Mouse (Mus musculus) gastrocnemius, adult 8-10 months (tissue): ENCODE measurements around the gene Palm. TPM values are rescaled to one million over a fixed set of nuclear protein-coding genes. Genes with fewer than 3 reads are reported as not detected.

Experiments
- microRNA-seq: library from miRNA; unstranded; fragments of <30 nt; microRNA quantifications from one replicate; pipeline ENCODE4 v1.2.0, GENCODE M21; 2022
- total RNA-seq, 4 experiments: library from RNA; stranded (reverse); gene quantifications; 2 replicates each; pipeline ENCODE4 v1.2.4; 2022

Palm gene
- total RNA-seq, 4 experiments from 2014 or later: 6.8 to 12.3 (median 11.2) TPM

Small RNA genes within 50 kb of the gene (microRNA-seq; reads per million reads assigned to microRNA genes)
- gene Mir6910: not detected

Other genes starting within 250 kb of the Palm start
- 10 to 100 TPM; 20.1 to 23.4 (median 21.2) TPM for gene Mier2, start 238.4 kb upstream of the Palm start, total RNA-seq
- not detected for gene Theg, start 206.2 kb upstream of the Palm start, total RNA-seq
- 1 to 10 TPM in 1 of 4 experiments, under 1 TPM in 3; 0.22 to 1.1 (median 0.68) TPM for gene C2cd4c, start 179.5 kb upstream of the Palm start, total RNA-seq
- gene Shc2, start 155.7 kb upstream of the Palm start, total RNA-seq: 10 to 100 TPM in 2 of 4 experiments, 1 to 10 TPM in 2; 5.4 to 13.0 (median 8.7) TPM
- 100 to 1,000 TPM in 1 of 4 experiments, 10 to 100 TPM in 3; 32.0 to 113 (median 56.6) TPM for gene Odf3l2, start 147.8 kb upstream of the Palm start, total RNA-seq
- gene Madcam1, start 129.0 kb upstream of the Palm start, total RNA-seq: not detected
- gene Tpgs1, start 124.2 kb upstream of the Palm start, total RNA-seq: 10 to 100 TPM; 17.6 to 21.1 (median 20.1) TPM
- 100 to 1,000 TPM; 381 to 451 (median 390) TPM for gene Cdc34, start 111.4 kb upstream of the Palm start, total RNA-seq
- 10 to 100 TPM in 3 of 4 experiments, 1 to 10 TPM in 1; 9.9 to 15.9 (median 10.2) TPM for gene Gzmm, start 104.6 kb upstream of the Palm start, total RNA-seq
- 100 to 1,000 TPM; 524 to 920 (median 651) TPM for gene Bsg, start 89.1 kb upstream of the Palm start, total RNA-seq
- gene Hcn2, start 76.9 kb upstream of the Palm start, total RNA-seq: under 1 TPM; 0.39 to 0.86 (median 0.73) TPM
- 10 to 100 TPM; 34.1 to 47.2 (median 38.3) TPM for gene Polrmt, start 47.0 kb upstream of the Palm start, total RNA-seq
- gene Fgf22, start 38.5 kb upstream of the Palm start, total RNA-seq: not detected
- 10 to 100 TPM; 51.9 to 80.5 (median 53.3) TPM for gene Rnf126, start 26.6 kb upstream of the Palm start, total RNA-seq
- 1 to 10 TPM in 2 of 4 experiments, under 1 TPM in 2; 0.73 to 1.2 (median 1.1) TPM for gene Fstl3, start 16.3 kb upstream of the Palm start, total RNA-seq
- gene Prss57, start 2.6 kb upstream of the Palm start, total RNA-seq: not detected
- not detected for gene Misp, start 27.4 kb downstream of the Palm start, total RNA-seq
- gene Ptbp1, start 60.9 kb downstream of the Palm start, total RNA-seq: 10 to 100 TPM; 11.8 to 19.3 (median 14.8) TPM
- gene Prtn3, start 80.9 kb downstream of the Palm start, total RNA-seq: not detected
- gene Plppr3, start 81.1 kb downstream of the Palm start, total RNA-seq: under 1 TPM in 1 of 4 experiments, not detected in 3; 0.40 TPM
- gene Elane, start 92.7 kb downstream of the Palm start, total RNA-seq: not detected
- gene Cfd, start 97.3 kb downstream of the Palm start, total RNA-seq: 100 to 1,000 TPM in 1 of 4 experiments, 10 to 100 TPM in 3; 10.7 to 257 (median 39.5) TPM
- 10 to 100 TPM; 30.8 to 37.1 (median 32.9) TPM for gene Med16, start 115.4 kb downstream of the Palm start, total RNA-seq
- not detected for gene Gm26602, start 117.3 kb downstream of the Palm start, total RNA-seq
- gene Kiss1r, start 123.4 kb downstream of the Palm start, total RNA-seq: under 1 TPM; 0.13 to 0.36 (median 0.22) TPM
- gene R3hdm4, start 127.6 kb downstream of the Palm start, total RNA-seq: 100 to 1,000 TPM; 124 to 137 (median 129) TPM
- 1 to 10 TPM; 1.5 to 2.3 (median 2.1) TPM for gene Arid3a, start 133.5 kb downstream of the Palm start, total RNA-seq
- 10 to 100 TPM; 20.1 to 26.7 (median 23.0) TPM for gene Wdr18, start 166.6 kb downstream of the Palm start, total RNA-seq
- gene Grin3b, start 177.1 kb downstream of the Palm start, total RNA-seq: under 1 TPM; 0.13 to 0.52 (median 0.36) TPM
- 10 to 100 TPM; 67.9 to 81.4 (median 74.4) TPM for gene Tmem259, start 190.8 kb downstream of the Palm start, total RNA-seq
- gene Cnn2, start 195.0 kb downstream of the Palm start, total RNA-seq: 1 to 10 TPM; 2.7 to 5.3 (median 4.3) TPM
- 1 to 10 TPM; 7.3 to 8.6 (median 8.1) TPM for gene Abca7, start 202.9 kb downstream of the Palm start, total RNA-seq
- 1 to 10 TPM in 2 of 4 experiments, under 1 TPM in 2; 0.48 to 1.3 (median 0.84) TPM for gene Arhgap45, start 223.1 kb downstream of the Palm start, total RNA-seq
- gene Polr2e, start 246.2 kb downstream of the Palm start, total RNA-seq: 10 to 100 TPM; 38.3 to 47.6 (median 39.7) TPM